Comparison of ENCODE assay signal across 8 mouse cellular contexts in the genomic region with DNA sequence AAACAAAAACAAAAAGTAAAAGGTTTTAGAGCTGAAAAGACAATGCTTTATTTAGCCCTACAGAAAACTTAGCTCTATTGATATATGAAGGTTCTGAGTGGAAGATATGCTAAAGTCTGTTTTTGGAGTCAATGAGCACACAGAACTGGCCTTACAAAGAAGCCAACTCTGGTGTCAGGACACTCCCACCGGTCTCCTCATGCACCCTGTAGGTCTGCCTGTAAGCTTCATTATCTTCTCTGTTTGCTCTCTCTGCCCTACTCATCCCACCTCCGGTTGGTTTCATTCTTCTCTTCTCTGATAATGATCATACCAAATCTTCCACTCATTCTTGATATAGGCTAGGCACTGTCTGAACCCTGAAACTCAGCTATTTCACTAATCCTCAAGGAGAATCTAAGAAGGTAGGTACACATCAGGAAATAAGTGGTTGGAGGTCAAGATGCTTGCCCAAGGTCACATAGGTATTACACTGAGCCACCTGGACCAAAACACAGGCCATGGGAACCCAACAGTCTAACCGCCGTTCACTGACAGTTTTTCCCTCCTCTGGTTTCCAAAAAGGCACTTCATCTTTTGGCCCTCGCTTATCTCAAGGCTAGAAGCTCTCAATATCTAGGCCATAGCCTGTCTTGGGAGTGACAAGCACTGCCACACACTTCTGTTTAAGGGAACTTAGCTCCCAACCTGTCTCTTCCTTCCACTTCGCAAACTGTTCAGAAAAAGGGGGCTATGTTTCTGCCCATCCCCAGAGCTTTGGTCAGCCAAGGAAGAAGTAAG. TPM values are rescaled to one million over a fixed set of nuclear protein-coding genes. Genes with fewer than 3 reads are reported as not detected.
DNase-seq lines count a peak whose midpoint lies in the region; ATAC-seq and TF ChIP-seq lines count a peak whose summit lies in the region.

No protein-coding gene starts in this region.

- peaks cover 5% of the 10 kb centered on the region for H3K27me3 ChIP-seq in erythroblast, embryonic 14.5 days (ENCODE audit: control insufficient read depth)
- no peaks in the 10 kb centered on the region for H3K27me3 ChIP-seq in thymus, adult 2 months (ENCODE audit: control insufficient read depth, insufficient read depth, low read length)
- no peaks in the 10 kb centered on the region for H3K27me3 ChIP-seq in liver, embryonic 12.5 days (replicated peaks)

- 0 out of 2 replicates have a peak overlapping the region, but pooled peaks have one; percentile 7 for H3K27ac ChIP-seq in thymus, adult 2 months (ENCODE audit: control insufficient read depth, insufficient read depth, low read length)
- 0 out of 2 replicates have a peak overlapping the region, but pooled peaks have one; percentile 49 for H3K27ac ChIP-seq in liver, embryonic 12.5 days

- no peak for TF ChIP-seq CTCF in thymus, adult 2 months (IDR thresholded peaks at IDR 0.05; ENCODE audit: borderline replicate concordance, control insufficient read depth, extremely low read depth, insufficient read depth, low read length, poor library complexity)

- peaks cover 7% of the 10 kb centered on the region for H3K36me3 ChIP-seq in erythroblast, embryonic 14.5 days (ENCODE audit: control insufficient read depth)
- H3K36me3 ChIP-seq in thymus, adult 2 months (ENCODE audit: control insufficient read depth, insufficient read depth, low read length), result no peaks in the 10 kb centered on the region; the same call in 1 of the 2 replicates
- peaks cover 19% of the 10 kb centered on the region for H3K36me3 ChIP-seq in liver, embryonic 12.5 days

- H3K4me3 ChIP-seq in erythroblast, embryonic 14.5 days (replicated peaks), result peak overlapping the region; percentile 65
- H3K4me3 ChIP-seq in thymus, adult 2 months (ENCODE audit: control insufficient read depth, insufficient read depth, low read length), result peak overlapping the region; percentile 65
- peak overlapping the region; percentile 72 for H3K4me3 ChIP-seq in liver, embryonic 12.5 days

- no peaks in the 10 kb centered on the region for H3K9me3 ChIP-seq in erythroblast, embryonic 14.5 days (ENCODE audit: control insufficient read depth, low read length)
- H3K9me3 ChIP-seq in liver, embryonic 12.5 days (replicated peaks), result no peaks in the 10 kb centered on the region

- no peak for ATAC-seq in erythroblast, adult 5-6 weeks (replicated peaks; ENCODE audit: low FRiP score, poor library complexity, severe bottlenecking)
- no peak for ATAC-seq in liver, embryonic 12.5 days

- 76% methylated on average over 6 of the region's 6 CpGs for WGBS in thymus, adult 2 months
- whole genome bisulfite sequencing in liver, embryonic 12.5 days (ENCODE audit: insufficient replicate concordance), result 41% methylated on average over 6 of the region's 6 CpGs

- no peak for DNase-seq in thymus, adult 2 months
- DNase-seq in thymus, postnatal 36 days, result no peak
- no peak for DNase-seq in right cerebral cortex, postnatal 10 days (ENCODE audit: low spot score in 2 of 2)
- no peak for DNase-seq in spleen, postnatal 36 days (ENCODE audit: low spot score in 2 of 2)
- DNase-seq in thymus, postnatal 10 days (ENCODE audit: low spot score in 2 of 2), result no peak

- H3K4me2 ChIP-seq in liver, embryonic 12.5 days, result peak overlapping the region; percentile 99

- no peak for TF ChIP-seq POLR2A in thymus, adult 2 months (IDR thresholded peaks at IDR 0.05; ENCODE audit: control insufficient read depth, extremely low read depth, insufficient read depth, low read length, poor library complexity)

- peaks cover 25% of the 10 kb centered on the region for H3K4me1 ChIP-seq in erythroblast, embryonic 14.5 days (ENCODE audit: control insufficient read depth)
- peaks cover 9% of the 10 kb centered on the region for H3K4me1 ChIP-seq in thymus, adult 2 months (replicated peaks; ENCODE audit: control insufficient read depth, insufficient read depth, low read length)
- peaks cover 34% of the 10 kb centered on the region for H3K4me1 ChIP-seq in liver, embryonic 12.5 days

- peak overlapping the region; percentile 78 for H3K9ac ChIP-seq in liver, embryonic 12.5 days

RNA-seq across cellular contexts. Expression of gene Tex264, which starts 1.4 kb away (rescaled TPM):
- 0.63 and 0.69 TPM in 2 replicates for polyA plus RNA-seq in erythroblast, embryonic 14.5 days (2012)
- 1.9 and 9.0 TPM in 2 replicates for total RNA-seq in erythroblast, adult 5-6 weeks (2015; ENCODE audit: low replicate concordance)
- 8.8 and 10.9 TPM in 2 replicates for total RNA-seq in erythroblast, adult 5-6 weeks (2017; ENCODE audit: low replicate concordance)
- 91.8 and 104 TPM in 2 replicates for polyA plus RNA-seq in thymus, adult 2 months (2012; rRNA removed)
- 16.3 and 16.5 TPM in 2 replicates for polyA plus RNA-seq in liver, embryonic 12.5 days (2016; fragmentation: Nextera tagmentation; extraction: Ambion mirVana)

RNA-seq across cellular contexts. Expression of gene Grm2, which starts 28.4 kb away (rescaled TPM):
- not detected in 2 replicates for polyA plus RNA-seq in erythroblast, embryonic 14.5 days (2012)
- total RNA-seq in erythroblast, adult 5-6 weeks (2015; ENCODE audit: low replicate concordance), result not detected in 2 replicates
- total RNA-seq in erythroblast, adult 5-6 weeks (2017; ENCODE audit: low replicate concordance), result not detected in 2 replicates
- 0.19 and 0.34 TPM in 2 replicates for polyA plus RNA-seq in thymus, adult 2 months (2012; rRNA removed)
- polyA plus RNA-seq in liver, embryonic 12.5 days (2016; fragmentation: Nextera tagmentation; extraction: Ambion mirVana), result not detected in 2 replicates

RNA-seq across cellular contexts. Expression of gene Iqcf6, which starts 57.9 kb away (rescaled TPM):
- not detected in 2 replicates for polyA plus RNA-seq in erythroblast, embryonic 14.5 days (2012)
- total RNA-seq in erythroblast, adult 5-6 weeks (2015; ENCODE audit: low replicate concordance), result not detected in 2 replicates
- not detected in 2 replicates for total RNA-seq in erythroblast, adult 5-6 weeks (2017; ENCODE audit: low replicate concordance)
- not detected in 2 replicates for polyA plus RNA-seq in thymus, adult 2 months (2012; rRNA removed)
- polyA plus RNA-seq in liver, embryonic 12.5 days (2016; fragmentation: Nextera tagmentation; extraction: Ambion mirVana), result not detected in 2 replicates

Comparison
In these comparisons a context has a peak if more than half of its experiments do, and no peak if none do; other contexts are left out.
1. RNA of gene Tex264, which starts 1.4 kb away (polyA plus RNA-seq): 91.8 to 104 TPM in thymus, adult 2 months and 16.3 to 16.5 TPM in liver, embryonic 12.5 days; 0.63 to 0.69 TPM in erythroblast, embryonic 14.5 days; every median in the first group is over 10 times any median in the second.
2. Peak in every context shown above with its lines, with median percentiles within 50 percentile points of each other: H3K4me3 ChIP-seq.